Mouse (Mus musculus) small intestine, adult 2 months (tissue): ENCODE results near the gene Wdr89.

ENCODE experiments used
- CTCF ChIP-seq: fragments of 200-500 bp; IDR thresholded peaks from 2 replicates; pipeline ENCODE4 v1.5.1; 2012; ENCODE audit warnings: low read depth, mild to moderate bottlenecking, control low read depth, inconsistent platforms, low read length, moderate library complexity, mixed read lengths; ENCODE audit not compliant: insufficient replicate concordance, insufficient read length; ENCODE audit errors: extremely low read depth
- POLR2A ChIP-seq: fragments of 200-500 bp; IDR thresholded peaks from 2 replicates; pipeline ENCODE4 v1.6.1; 2012; ENCODE audit warnings: low read depth, mild to moderate bottlenecking, control low read depth, inconsistent platforms, low read length, moderate library complexity

DNA sequence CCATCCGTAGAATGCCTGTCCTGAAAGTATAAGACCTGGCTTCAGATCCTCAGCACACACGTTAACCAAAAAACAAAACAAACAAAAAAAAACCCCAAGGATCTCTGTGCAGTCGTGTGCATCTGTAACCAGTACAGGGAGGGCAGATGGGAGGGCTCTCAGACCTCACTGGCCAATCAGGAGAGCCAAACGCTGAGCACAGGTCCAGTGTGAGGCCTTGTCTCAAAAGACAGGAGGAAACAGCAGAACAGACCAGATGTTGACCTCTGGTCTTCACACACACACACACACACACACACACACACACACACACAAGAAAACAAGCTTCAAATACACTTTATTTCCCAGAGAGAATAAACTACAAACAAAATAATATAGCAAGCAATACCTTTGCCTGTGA, 69.8 kb downstream of the Wdr89 start:
- TF ChIP-seq POLR2A (no peak), CTCF (no peak)
